Mouse (Mus musculus) adrenal gland, adult (tissue): ENCODE measurements around the gene Gm9048.
A peak's percentile ranks its signal among the peaks of the same experiment; 100 is the strongest.
"Not testable (repeated sequence)": the region's sequence is repeated elsewhere in the genome, so short reads cannot be mapped to it uniquely, and the experiment has no call there.

Experiments used
- DNase-seq, 2 experiments: peaks; one replicate each; pipeline ENCODE4 v3.0.0; 2022 to 2023; ENCODE audit warnings: low spot score in 1 of 2; ENCODE audit not compliant: inconsistent age in 2 of 2

Gm9048 gene

DNA sequence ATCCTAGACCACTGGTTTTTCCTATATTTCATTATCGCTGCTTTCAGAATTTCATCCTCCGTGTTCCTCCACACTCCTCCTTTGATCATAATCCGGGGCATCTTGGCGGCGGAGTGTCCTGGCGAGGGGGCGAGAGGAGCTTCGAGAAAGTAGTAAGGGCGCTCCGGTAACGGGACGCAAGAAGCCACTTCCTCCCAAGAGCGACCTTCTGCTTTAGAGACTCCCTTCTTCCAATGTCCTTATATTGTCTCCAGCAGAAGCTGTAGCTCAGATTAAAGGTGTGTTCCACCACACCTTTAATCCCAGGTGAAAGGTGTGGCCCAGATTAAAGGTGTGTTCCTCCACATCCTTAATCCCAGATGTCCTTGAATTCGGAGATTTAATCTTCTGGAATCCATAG is at the start of gene Gm9048:
Gene Gm9048 (minus strand): TSS at position 101 of the 400 bp plus-strand sequence.
- DNase-seq = not testable (repeated sequence)

DNA sequence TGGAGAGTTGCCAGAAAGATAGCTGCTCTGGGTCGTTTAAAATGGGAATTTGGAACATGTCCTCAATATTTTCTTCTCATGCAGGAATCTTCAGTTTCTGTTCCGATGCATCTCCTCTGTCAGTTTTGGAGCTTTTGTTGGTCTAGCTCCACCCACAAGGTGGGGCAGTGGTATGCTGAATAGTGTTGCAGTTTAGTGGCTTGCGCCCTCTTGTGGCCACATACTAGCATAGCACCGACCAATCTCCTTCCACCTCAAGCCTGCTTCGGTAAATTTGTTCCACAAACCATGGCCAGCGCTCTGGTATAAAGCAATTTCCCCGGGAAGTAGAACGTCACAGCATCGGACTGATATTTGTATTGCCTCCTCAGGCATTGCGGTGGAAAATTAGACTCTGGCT is 22.0 kb upstream of the Gm9048 start:
- DNase-seq = peak; percentile 74 to 91

DNA sequence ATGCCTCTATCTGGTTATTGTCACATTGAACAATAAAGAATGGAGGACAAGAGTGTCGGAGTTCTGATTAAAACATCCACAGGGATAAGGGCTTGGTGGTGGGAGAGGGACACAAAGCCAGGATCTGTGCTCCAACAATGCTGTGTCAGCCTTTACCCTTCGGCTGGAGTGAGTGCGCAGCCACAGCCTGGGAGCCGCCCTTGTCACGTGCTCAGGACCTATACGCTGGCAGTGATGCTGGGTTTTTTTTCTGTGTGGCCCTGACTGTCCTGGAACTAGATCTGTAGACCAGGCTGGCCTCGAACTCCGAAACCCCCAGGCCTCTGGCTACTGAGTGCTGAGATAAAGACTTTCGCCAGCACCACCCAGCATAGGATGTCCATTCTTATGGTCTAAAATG is 21.0 kb upstream of the Gm9048 start:
- DNase-seq = no peak

DNA sequence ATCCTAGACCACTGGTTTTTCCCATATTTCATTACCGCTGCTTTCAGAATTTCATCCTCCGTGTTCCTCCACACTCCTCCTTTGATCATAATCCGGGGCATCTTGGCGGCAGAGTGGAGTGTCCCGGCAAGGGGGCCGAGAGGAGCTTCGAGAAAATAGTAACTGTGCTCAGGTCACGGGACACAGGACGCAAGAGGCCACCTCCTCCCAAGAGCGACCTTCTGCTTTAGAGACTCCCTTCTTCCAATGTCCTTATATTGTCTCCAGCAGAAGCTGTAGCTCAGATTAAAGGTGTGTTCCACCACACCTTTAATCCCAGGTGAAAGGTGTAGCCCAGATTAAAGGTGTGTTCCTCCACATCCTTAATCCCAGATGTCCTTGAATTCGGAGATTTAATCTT is 5.5 kb upstream of the Gm9048 start, which contains the start of gene Gm9049:
Gene Gm9049 (minus strand): TSS at position 101 of the 400 bp plus-strand sequence.
- DNase-seq = not testable (repeated sequence)

DNA sequence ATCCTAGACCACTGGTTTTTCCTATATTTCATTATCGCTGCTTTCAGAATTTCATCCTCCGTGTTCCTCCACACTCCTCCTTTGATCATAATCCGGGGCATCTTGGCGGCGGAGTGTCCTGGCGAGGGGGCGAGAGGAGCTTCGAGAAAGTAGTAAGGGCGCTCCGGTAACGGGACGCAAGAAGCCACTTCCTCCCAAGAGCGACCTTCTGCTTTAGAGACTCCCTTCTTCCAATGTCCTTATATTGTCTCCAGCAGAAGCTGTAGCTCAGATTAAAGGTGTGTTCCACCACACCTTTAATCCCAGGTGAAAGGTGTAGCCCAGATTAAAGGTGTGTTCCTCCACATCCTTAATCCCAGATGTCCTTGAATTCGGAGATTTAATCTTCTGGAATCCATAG is 5.3 kb downstream of the Gm9048 start, which contains the start of gene Gm9046:
Gene Gm9046 (minus strand): TSS at position 101 of the 400 bp plus-strand sequence.
- not testable (repeated sequence) for DNase-seq

DNA sequence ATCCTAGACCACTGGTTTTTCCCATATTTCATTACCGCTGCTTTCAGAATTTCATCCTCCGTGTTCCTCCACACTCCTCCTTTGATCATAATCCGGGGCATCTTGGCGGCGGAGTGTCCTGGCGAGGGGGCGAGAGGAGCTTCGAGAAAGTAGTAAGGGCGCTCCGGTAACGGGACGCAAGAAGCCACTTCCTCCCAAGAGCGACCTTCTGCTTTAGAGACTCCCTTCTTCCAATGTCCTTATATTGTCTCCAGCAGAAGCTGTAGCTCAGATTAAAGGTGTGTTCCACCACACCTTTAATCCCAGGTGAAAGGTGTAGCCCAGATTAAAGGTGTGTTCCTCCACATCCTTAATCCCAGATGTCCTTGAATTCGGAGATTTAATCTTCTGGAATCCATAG is 10.7 kb downstream of the Gm9048 start, which contains the start of gene Gm9045:
Gene Gm9045 (minus strand): TSS at position 101 of the 400 bp plus-strand sequence.
- not testable (repeated sequence) for DNase-seq

DNA sequence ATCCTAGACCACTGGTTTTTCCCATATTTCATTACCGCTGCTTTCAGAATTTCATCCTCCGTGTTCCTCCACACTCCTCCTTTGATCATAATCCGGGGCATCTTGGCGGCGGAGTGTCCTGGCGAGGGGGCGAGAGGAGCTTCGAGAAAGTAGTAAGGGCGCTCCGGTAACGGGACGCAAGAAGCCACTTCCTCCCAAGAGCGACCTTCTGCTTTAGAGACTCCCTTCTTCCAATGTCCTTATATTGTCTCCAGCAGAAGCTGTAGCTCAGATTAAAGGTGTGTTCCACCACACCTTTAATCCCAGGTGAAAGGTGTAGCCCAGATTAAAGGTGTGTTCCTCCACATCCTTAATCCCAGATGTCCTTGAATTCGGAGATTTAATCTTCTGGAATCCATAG is 16.2 kb downstream of the Gm9048 start, which contains the start of gene Gm9044:
Gene Gm9044 (minus strand): TSS at position 101 of the 400 bp plus-strand sequence.
- DNase-seq = not testable (repeated sequence)

DNA sequence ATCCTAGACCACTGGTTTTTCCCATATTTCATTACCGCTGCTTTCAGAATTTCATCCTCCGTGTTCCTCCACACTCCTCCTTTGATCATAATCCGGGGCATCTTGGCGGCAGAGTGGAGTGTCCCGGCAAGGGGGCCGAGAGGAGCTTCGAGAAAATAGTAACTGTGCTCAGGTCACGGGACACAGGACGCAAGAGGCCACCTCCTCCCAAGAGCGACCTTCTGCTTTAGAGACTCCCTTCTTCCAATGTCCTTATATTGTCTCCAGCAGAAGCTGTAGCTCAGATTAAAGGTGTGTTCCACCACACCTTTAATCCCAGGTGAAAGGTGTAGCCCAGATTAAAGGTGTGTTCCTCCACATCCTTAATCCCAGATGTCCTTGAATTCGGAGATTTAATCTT is 21.6 kb downstream of the Gm9048 start, which contains the start of gene Gm9040:
Gene Gm9040 (minus strand): TSS at position 101 of the 400 bp plus-strand sequence.
- DNase-seq = not testable (repeated sequence)

DNA sequence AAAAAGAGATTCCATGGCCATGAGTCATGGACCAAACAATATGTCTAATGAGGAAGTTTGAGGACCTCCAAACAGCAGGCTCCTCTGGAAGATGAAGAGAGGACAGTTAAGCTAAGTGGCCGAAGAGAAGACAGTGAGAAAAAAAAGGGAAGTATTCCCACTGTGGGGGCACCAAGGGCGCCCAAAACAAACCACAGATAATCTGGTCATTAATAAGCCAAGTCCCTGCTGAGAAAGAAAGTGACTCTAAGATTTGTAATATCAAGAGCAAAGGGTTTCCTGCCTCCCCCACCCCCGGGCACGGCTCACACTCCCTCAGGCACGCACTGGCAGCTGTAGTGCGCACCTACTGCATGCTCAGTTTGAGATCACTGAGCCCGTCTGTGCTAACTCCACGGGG is 29.5 kb downstream of the Gm9048 start:
- DNase-seq = no peak

DNA sequence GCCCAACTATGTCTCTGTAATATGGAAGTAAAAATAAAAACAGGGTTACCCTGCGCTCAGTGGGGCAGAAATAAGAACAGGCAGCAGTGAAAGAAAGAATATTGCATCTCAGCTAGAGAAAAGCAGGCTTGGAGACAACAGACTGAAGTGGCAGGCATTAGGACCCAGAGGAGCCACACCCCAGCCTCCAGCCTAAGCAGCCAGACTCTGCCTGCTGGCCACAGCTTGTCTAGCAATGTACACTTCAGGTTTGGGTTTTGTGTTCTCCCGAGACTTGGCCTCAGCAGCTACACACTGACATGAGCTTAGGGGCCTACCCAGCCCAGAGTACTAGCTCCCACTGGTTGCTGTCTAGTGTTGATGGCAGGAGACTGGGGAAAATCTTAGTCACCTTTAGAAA is 46.3 kb downstream of the Gm9048 start:
- not testable (repeated sequence) for DNase-seq
